Mouse (Mus musculus) heart, embryonic 11.5 days (tissue): Measurements from ENCODE around the gene Qpct. TPM values are rescaled to one million over a fixed set of nuclear protein-coding genes. Genes with fewer than 3 reads are reported as not detected.

ENCODE experiments used
- ATAC-seq: fragments of 200-750 bp; cut with Nextera tagmentation; replicated peaks from 2 replicates; pipeline ENCODE4 v1.8.0; 2017; ENCODE audit warnings: moderate library complexity; ENCODE audit not compliant: insufficient number of reproducible peaks, low FRiP score, low TSS enrichment
- H3K27ac ChIP-seq: fragments of 300-500 bp; sonication (generic); 2 replicates; pipeline ENCODE4 v1.5.1; 2014; ENCODE audit warnings: mild to moderate bottlenecking, low read depth, low read length
- H3K27me3 ChIP-seq: fragments of 300-500 bp; sonication (generic); 2 replicates; pipeline ENCODE4 v1.6.1; 2014; ENCODE audit warnings: mild to moderate bottlenecking, low read length, mixed read lengths; ENCODE audit not compliant: control insufficient read depth, insufficient read depth
- H3K36me3 ChIP-seq: fragments of 300-500 bp; sonication (generic); 2 replicates; pipeline ENCODE4 v1.6.1; 2014; ENCODE audit warnings: mild to moderate bottlenecking, low read length, moderate library complexity, mixed read lengths; ENCODE audit not compliant: control insufficient read depth, insufficient read depth
- H3K4me1 ChIP-seq: fragments of 300-500 bp; sonication (generic); 2 replicates; pipeline ENCODE4 v1.6.1; 2014; ENCODE audit warnings: low read length; ENCODE audit not compliant: control insufficient read depth, insufficient read depth
- H3K4me2 ChIP-seq: fragments of 300-500 bp; sonication (generic); 2 replicates; pipeline ENCODE4 v1.6.1; 2014; ENCODE audit warnings: mild to moderate bottlenecking, moderate library complexity
- H3K4me3 ChIP-seq: fragments of 300-500 bp; sonication (generic); 2 replicates; pipeline ENCODE4 v1.5.1; 2014; ENCODE audit warnings: low read depth, low read length
- H3K9ac ChIP-seq: fragments of 300-500 bp; sonication (generic); 2 replicates; pipeline ENCODE4 v1.6.1; 2014; ENCODE audit warnings: mild to moderate bottlenecking, low read depth, low read length, moderate library complexity
- H3K9me3 ChIP-seq: fragments of 300-500 bp; sonication (generic); replicated peaks from 2 replicates; pipeline ENCODE4 v1.6.1; 2016; ENCODE audit warnings: low read length; ENCODE audit not compliant: control insufficient read depth
- WGBS: fragments of 180-500 bp; shearing (Covaris S2); extraction: QIAGEN DNeasy Blood & Tissue Kit; methylation state at CpG from one replicate; pipeline ENCODE4 v1.1.7; 2014; ENCODE audit not compliant: insufficient replicate concordance; 5-methylcytosine and 5-hydroxymethylcytosine counted together
- polyA plus RNA-seq: library from polyadenylated mRNA; unstranded; fragments of >200 nt; fragmentation: Nextera tagmentation; extraction: Ambion mirVana; gene quantifications from 2 replicates; pipeline ENCODE4 v1.2.1, GENCODE M21; 2014

Qpct gene
- polyA plus RNA-seq, 1 experiment from 2014 or later, result 37.4 TPM

GRCm38 (mm10) chr17:79022746-79023145 is 29.0 kb upstream of the Qpct start:
- 32% methylated on average over 3 of the region's 3 CpGs for whole genome bisulfite sequencing
- ATAC-seq, result no peak
- no peak overlapping the region for H3K4me3 ChIP-seq
- H3K4me1 ChIP-seq, result peaks cover 16% of the 10 kb centered on the region
- no peaks in the 10 kb centered on the region for H3K27me3 ChIP-seq
- no peak overlapping the region for H3K27ac ChIP-seq
- H3K9ac ChIP-seq, result no peak overlapping the region
- H3K36me3 ChIP-seq, result no peaks in the 10 kb centered on the region
- no peak overlapping the region for H3K4me2 ChIP-seq
- H3K9me3 ChIP-seq, result no peaks in the 10 kb centered on the region

- peaks cover under 1% of the 10 kb centered on the region; the same call in 1 of the 2 replicates for H3K4me1 ChIP-seq
- no peak for ATAC-seq
- H3K27me3 ChIP-seq, result no peaks in the 10 kb centered on the region
- no peak overlapping the region for H3K4me3 ChIP-seq
- H3K27ac ChIP-seq, result no peak overlapping the region
- H3K9ac ChIP-seq, result no peak overlapping the region
- H3K36me3 ChIP-seq, result no peaks in the 10 kb centered on the region
- H3K4me2 ChIP-seq, result no peak overlapping the region
- no peaks in the 10 kb centered on the region for H3K9me3 ChIP-seq
- WGBS, result 75% methylated on average over 4 of the region's 4 CpGs
Observed at GRCm38 (mm10) chr17:79024544-79024943, 27.2 kb upstream of the Qpct start.

GRCm38 (mm10) chr17:79029226-79029625 is 22.5 kb upstream of the Qpct start:
- ATAC-seq, result no peak
- Histone ChIP-seq H3K9me3 (no peaks in the 10 kb centered on the region), H3K4me3 (no peak overlapping the region), H3K9ac (no peak overlapping the region), H3K4me1 (no peaks in the 10 kb centered on the region), H3K27ac (no peak overlapping the region), H3K36me3 (no peaks in the 10 kb centered on the region), H3K4me2 (no peak overlapping the region), H3K27me3 (no peaks in the 10 kb centered on the region)
- 48% methylated on average over 3 of the region's 3 CpGs for WGBS

GRCm38 (mm10) chr17:79031569-79031968 is 20.1 kb upstream of the Qpct start:
- H3K9ac ChIP-seq, result no peak overlapping the region
- no peak for ATAC-seq
- H3K27me3 ChIP-seq, result no peaks in the 10 kb centered on the region
- 79% methylated on average over 5 of the region's 5 CpGs for WGBS
- no peak overlapping the region for H3K27ac ChIP-seq
- no peaks in the 10 kb centered on the region for H3K4me1 ChIP-seq
- H3K4me2 ChIP-seq, result no peak overlapping the region
- H3K36me3 ChIP-seq, result no peaks in the 10 kb centered on the region
- no peaks in the 10 kb centered on the region for H3K9me3 ChIP-seq
- H3K4me3 ChIP-seq, result no peak overlapping the region

GRCm38 (mm10) chr17:79032782-79033181 is 18.9 kb upstream of the Qpct start:
- Histone ChIP-seq H3K9ac (no peak overlapping the region), H3K36me3 (no peaks in the 10 kb centered on the region), H3K27ac (no peak overlapping the region), H3K27me3 (no peaks in the 10 kb centered on the region), H3K9me3 (no peaks in the 10 kb centered on the region), H3K4me3 (no peak overlapping the region), H3K4me2 (no peak overlapping the region), H3K4me1 (no peaks in the 10 kb centered on the region)
- no peak for ATAC-seq
- whole genome bisulfite sequencing, result 81% methylated on average over 4 of the region's 4 CpGs

- no peaks in the 10 kb centered on the region for H3K36me3 ChIP-seq
- no peak overlapping the region for H3K9ac ChIP-seq
- H3K27ac ChIP-seq, result no peak overlapping the region
- H3K4me3 ChIP-seq, result no peak overlapping the region
- H3K27me3 ChIP-seq, result no peaks in the 10 kb centered on the region
- H3K4me2 ChIP-seq, result no peak overlapping the region
- H3K9me3 ChIP-seq, result no peaks in the 10 kb centered on the region
- H3K4me1 ChIP-seq, result no peaks in the 10 kb centered on the region
- no peak for ATAC-seq
Observed at GRCm38 (mm10) chr17:79039660-79040059, 12.0 kb upstream of the Qpct start.

- Histone ChIP-seq H3K36me3 (no peaks in the 10 kb centered on the region), H3K9me3 (no peaks in the 10 kb centered on the region), H3K4me1 (no peaks in the 10 kb centered on the region), H3K27ac (no peak overlapping the region), H3K4me3 (no peak overlapping the region), H3K4me2 (no peak overlapping the region), H3K27me3 (no peaks in the 10 kb centered on the region), H3K9ac (no peak overlapping the region)
- no peak for ATAC-seq
- WGBS, result 78% methylated on average over 2 of the region's 2 CpGs
Observed at GRCm38 (mm10) chr17:79043705-79044104, 8.0 kb upstream of the Qpct start.

GRCm38 (mm10) chr17:79052088-79052812 is 544 bp downstream of the Qpct start:
- Histone ChIP-seq H3K4me3 (peak overlapping the region; percentile 56), H3K27ac (peak overlapping the region; percentile 65), H3K4me2 (peak overlapping the region; percentile 81), H3K9me3 (no peaks in the 10 kb centered on the region), H3K27me3 (0 out of 2 replicates have a peak, but pooled peaks cover 4% of the 10 kb centered on the region), H3K36me3 (no peaks in the 10 kb centered on the region), H3K9ac (peak overlapping the region; percentile 68), H3K4me1 (peaks cover 2% of the 10 kb centered on the region; the same call in 1 of the 2 replicates)
- WGBS, result under 1% methylated on average over 45 of the region's 45 CpGs
- peak; percentile 86 for ATAC-seq

- Histone ChIP-seq H3K27me3 (0 out of 2 replicates have a peak, but pooled peaks cover 4% of the 10 kb centered on the region), H3K9ac (no peak overlapping the region), H3K4me2 (no peak overlapping the region), H3K36me3 (no peaks in the 10 kb centered on the region), H3K4me3 (no peak overlapping the region), H3K4me1 (peaks cover 8% of the 10 kb centered on the region; the same call in 1 of the 2 replicates), H3K9me3 (no peaks in the 10 kb centered on the region), H3K27ac (no peak overlapping the region)
- WGBS, result 79% methylated on average over 6 of the region's 6 CpGs
- ATAC-seq, result no peak
Observed at GRCm38 (mm10) chr17:79058271-79058670, 6.6 kb downstream of the Qpct start.
